Mouse (Mus musculus): ENCODE data around the gene Rnd2.

GRCm38 (mm10) chr11:101451536-101451935 lies 13.3 kb upstream of the Rnd2 start:
- TF ChIP-seq CTCF (IDR thresholded peaks at IDR 0.05; ENCODE audit: extremely low read depth, insufficient read length, insufficient replicate concordance, low read depth, low read length): no peak
- TF ChIP-seq POLR2A (IDR thresholded peaks at IDR 0.05; ENCODE audit: low read depth, low read length): no peak

All from small intestine, adult 2 months (tissue).